Mouse (Mus musculus): ENCODE results near the gene Prnd. TPM values are rescaled to one million over a fixed set of nuclear protein-coding genes. Genes with fewer than 3 reads are reported as not detected.

The Prnd gene
- total RNA-seq, 1 experiment from 2014 or later: not detected

GRCm38 (mm10) chr2:132003916-132004315 lies 53.3 kb downstream of the Prnd start:
- ATAC-seq (replicated peaks in 1 of 2; ENCODE audit: insufficient read depth in 1 of 2, low FRiP score in 2 of 2, low TSS enrichment in 1 of 2, low read depth in 1 of 2, poor library complexity in 2 of 2, severe bottlenecking in 2 of 2): no peak

GRCm38 (mm10) chr2:132004495-132005136 lies 54.0 kb downstream of the Prnd start:
- ATAC-seq (replicated peaks in 1 of 2; ENCODE audit: insufficient read depth in 1 of 2, low FRiP score in 2 of 2, low TSS enrichment in 1 of 2, low read depth in 1 of 2, poor library complexity in 2 of 2, severe bottlenecking in 2 of 2): no peak

GRCm38 (mm10) chr2:132005445-132005844 lies 54.8 kb downstream of the Prnd start:
- ATAC-seq (replicated peaks in 1 of 2; ENCODE audit: insufficient read depth in 1 of 2, low FRiP score in 2 of 2, low TSS enrichment in 1 of 2, low read depth in 1 of 2, poor library complexity in 2 of 2, severe bottlenecking in 2 of 2): no peak

Other genes starting within 250 kb of the Prnd start
- gene Erv3, start 91.1 kb upstream of the Prnd start, total RNA-seq (2017): not detected in 2 replicates
- gene Prnp, start 40.9 kb upstream of the Prnd start, total RNA-seq (2017): 7.6 and 24.3 TPM in 2 replicates
- not detected in 2 replicates for gene Prn, start 40.9 kb upstream of the Prnd start, total RNA-seq (2017)
- 103 and 130 TPM in 2 replicates for gene Rassf2, start 79.4 kb downstream of the Prnd start, total RNA-seq (2017)
- 35.5 and 53.3 TPM in 2 replicates for gene Slc23a2, start 194.2 kb downstream of the Prnd start, total RNA-seq (2017)